Mouse (Mus musculus): ENCODE data around the gene Ubash3b. TPM values are rescaled to one million over a fixed set of nuclear protein-coding genes. Genes with fewer than 3 reads are reported as not detected.
A peak's percentile ranks its signal among the peaks of the same experiment; 100 is the strongest.

The Ubash3b gene
- polyA plus RNA-seq, 1 experiment from 2014 or later, result 34.8 TPM

GRCm38 (mm10) chr9:41079428-41080155 is 81.9 kb downstream of the Ubash3b start:
- Histone ChIP-seq H3K4me2 (no peak overlapping the region), H3K27ac (replicated peaks) (peak overlapping the region; percentile 81; the same call in 1 of the 2 replicates), H3K4me3 (no peak overlapping the region), H3K9ac (no peak overlapping the region), H3K9me3 (no peaks in the 10 kb centered on the region), H3K36me3 (no peaks in the 10 kb centered on the region), H3K27me3 (no peaks in the 10 kb centered on the region), H3K4me1 (replicated peaks) (peaks cover 55% of the 10 kb centered on the region)
- WGBS, result 69% methylated on average over 14 of the region's 14 CpGs
- ATAC-seq (ENCODE audit: low read depth), result no peak

GRCm38 (mm10) chr9:41078198-41078597 is 83.3 kb downstream of the Ubash3b start:
- no peak overlapping the region for H3K4me3 ChIP-seq
- no peaks in the 10 kb centered on the region for H3K27me3 ChIP-seq
- no peak overlapping the region for H3K9ac ChIP-seq
- H3K4me1 ChIP-seq (replicated peaks), result peaks cover 45% of the 10 kb centered on the region
- no peaks in the 10 kb centered on the region for H3K9me3 ChIP-seq
- 0 out of 2 replicates have a peak, but pooled peaks have one; percentile 25 for ATAC-seq (ENCODE audit: low read depth)
- no peak overlapping the region for H3K4me2 ChIP-seq
- peak overlapping the region; percentile 81 for H3K27ac ChIP-seq (replicated peaks)
- 42% methylated on average over 4 of the region's 4 CpGs for WGBS
- H3K36me3 ChIP-seq, result no peaks in the 10 kb centered on the region

GRCm38 (mm10) chr9:41076150-41076549 is 85.3 kb downstream of the Ubash3b start:
- H3K27ac ChIP-seq (replicated peaks), result peak overlapping the region; percentile 81
- H3K9me3 ChIP-seq, result no peaks in the 10 kb centered on the region
- no peak overlapping the region for H3K4me3 ChIP-seq
- peak; percentile 68 for ATAC-seq (ENCODE audit: low read depth)
- no peaks in the 10 kb centered on the region for H3K27me3 ChIP-seq
- 26% methylated on average over 4 of the region's 4 CpGs for WGBS
- no peaks in the 10 kb centered on the region for H3K36me3 ChIP-seq
- H3K9ac ChIP-seq, result peak overlapping the region; percentile 49; the same call in 1 of the 2 replicates
- peaks cover 45% of the 10 kb centered on the region for H3K4me1 ChIP-seq (replicated peaks)
- H3K4me2 ChIP-seq, result no peak overlapping the region

GRCm38 (mm10) chr9:41075528-41075927 is 86.0 kb downstream of the Ubash3b start:
- Histone ChIP-seq H3K4me3 (no peak overlapping the region), H3K36me3 (no peaks in the 10 kb centered on the region), H3K9ac (no peak overlapping the region), H3K27ac (replicated peaks) (peak overlapping the region; percentile 81), H3K27me3 (no peaks in the 10 kb centered on the region), H3K4me2 (no peak overlapping the region), H3K9me3 (no peaks in the 10 kb centered on the region), H3K4me1 (replicated peaks) (peaks cover 45% of the 10 kb centered on the region)
- 94% methylated on average over 5 of the region's 5 CpGs for WGBS
- no peak for ATAC-seq (ENCODE audit: low read depth)

GRCm38 (mm10) chr9:41073196-41074009 is 88.1 kb downstream of the Ubash3b start:
- H3K4me3 ChIP-seq, result no peak overlapping the region
- no peaks in the 10 kb centered on the region for H3K27me3 ChIP-seq
- H3K9ac ChIP-seq, result no peak overlapping the region
- peaks cover 33% of the 10 kb centered on the region for H3K4me1 ChIP-seq (replicated peaks)
- no peak for ATAC-seq (ENCODE audit: low read depth)
- no peaks in the 10 kb centered on the region for H3K36me3 ChIP-seq
- H3K27ac ChIP-seq (replicated peaks), result 0 out of 2 replicates have a peak overlapping the region, but pooled peaks have one; percentile 9
- H3K9me3 ChIP-seq, result no peaks in the 10 kb centered on the region
- WGBS, result 86% methylated on average over 19 of the region's 19 CpGs
- no peak overlapping the region for H3K4me2 ChIP-seq

- no peaks in the 10 kb centered on the region for H3K9me3 ChIP-seq
- peaks cover 33% of the 10 kb centered on the region for H3K4me1 ChIP-seq (replicated peaks)
- ATAC-seq (ENCODE audit: low read depth), result no peak
- H3K9ac ChIP-seq, result no peak overlapping the region
- 72% methylated on average over 6 of the region's 6 CpGs for WGBS
- no peaks in the 10 kb centered on the region for H3K36me3 ChIP-seq
- H3K27me3 ChIP-seq, result no peaks in the 10 kb centered on the region
- H3K27ac ChIP-seq (replicated peaks), result 0 out of 2 replicates have a peak overlapping the region, but pooled peaks have one; percentile 9
- no peak overlapping the region for H3K4me2 ChIP-seq
- no peak overlapping the region for H3K4me3 ChIP-seq
Measured at GRCm38 (mm10) chr9:41072786-41073185, 88.7 kb downstream of the Ubash3b start.

- Histone ChIP-seq H3K4me1 (replicated peaks) (peaks cover 28% of the 10 kb centered on the region), H3K4me3 (no peak overlapping the region), H3K27ac (replicated peaks) (no peak overlapping the region), H3K9me3 (no peaks in the 10 kb centered on the region), H3K27me3 (no peaks in the 10 kb centered on the region), H3K4me2 (no peak overlapping the region), H3K9ac (no peak overlapping the region), H3K36me3 (no peaks in the 10 kb centered on the region)
- ATAC-seq (ENCODE audit: low read depth), result no peak
- 89% methylated on average over 3 of the region's 3 CpGs for WGBS
Measured at GRCm38 (mm10) chr9:41071906-41072511, 89.5 kb downstream of the Ubash3b start.

- ATAC-seq (ENCODE audit: low read depth), result no peak
- Histone ChIP-seq H3K27ac (replicated peaks) (no peak overlapping the region), H3K9ac (no peak overlapping the region), H3K9me3 (no peaks in the 10 kb centered on the region), H3K4me3 (no peak overlapping the region), H3K4me2 (no peak overlapping the region), H3K4me1 (replicated peaks) (peaks cover 16% of the 10 kb centered on the region), H3K36me3 (no peaks in the 10 kb centered on the region), H3K27me3 (no peaks in the 10 kb centered on the region)
- 74% methylated on average over 5 of the region's 5 CpGs for WGBS
Measured at GRCm38 (mm10) chr9:41070761-41071181, 90.7 kb downstream of the Ubash3b start.

- no peak overlapping the region for H3K9ac ChIP-seq
- no peaks in the 10 kb centered on the region for H3K36me3 ChIP-seq
- no peaks in the 10 kb centered on the region for H3K27me3 ChIP-seq
- H3K4me3 ChIP-seq, result no peak overlapping the region
- H3K4me1 ChIP-seq (replicated peaks), result peaks cover 15% of the 10 kb centered on the region
- H3K27ac ChIP-seq (replicated peaks), result no peak overlapping the region
- no peak for ATAC-seq (ENCODE audit: low read depth)
- H3K4me2 ChIP-seq, result no peak overlapping the region
- 85% methylated on average over 5 of the region's 5 CpGs for WGBS
- no peaks in the 10 kb centered on the region for H3K9me3 ChIP-seq
Measured at GRCm38 (mm10) chr9:41069509-41069908, 92.0 kb downstream of the Ubash3b start.

- no peaks in the 10 kb centered on the region for H3K27me3 ChIP-seq
- no peaks in the 10 kb centered on the region for H3K36me3 ChIP-seq
- no peak overlapping the region for H3K9ac ChIP-seq
- ATAC-seq (ENCODE audit: low read depth), result 0 out of 2 replicates have a peak, but pooled peaks have one; percentile 26
- WGBS, result 20% methylated on average over 5 of the region's 5 CpGs
- H3K27ac ChIP-seq (replicated peaks), result peak overlapping the region; percentile 69
- H3K4me3 ChIP-seq, result no peak overlapping the region
- H3K9me3 ChIP-seq, result no peaks in the 10 kb centered on the region
- H3K4me1 ChIP-seq (replicated peaks), result peaks cover 17% of the 10 kb centered on the region
- H3K4me2 ChIP-seq, result no peak overlapping the region
Measured at GRCm38 (mm10) chr9:41061446-41061845, 100.1 kb downstream of the Ubash3b start.

GRCm38 (mm10) chr9:41060617-41061016 is 100.9 kb downstream of the Ubash3b start:
- Histone ChIP-seq H3K4me2 (no peak overlapping the region), H3K4me1 (replicated peaks) (peaks cover 17% of the 10 kb centered on the region), H3K9me3 (no peaks in the 10 kb centered on the region), H3K36me3 (no peaks in the 10 kb centered on the region), H3K27ac (replicated peaks) (peak overlapping the region; percentile 42; the same call in 1 of the 2 replicates), H3K4me3 (no peak overlapping the region), H3K9ac (no peak overlapping the region), H3K27me3 (no peaks in the 10 kb centered on the region)
- 77% methylated on average over 6 of the region's 6 CpGs for WGBS
- no peak for ATAC-seq (ENCODE audit: low read depth)

All from neural tube, embryonic 13.5 days (tissue).